Mouse (Mus musculus) ovary, adult 18-20 months (tissue): ENCODE data around the gene Clk2.
"Not testable (repeated sequence)": the region's sequence is repeated elsewhere in the genome, so short reads cannot be mapped to it uniquely, and the experiment has no call there.

ENCODE experiments used
- DNase-seq: peaks from one replicate; pipeline ENCODE4 v3.0.0; 2022; ENCODE audit warnings: low spot score, mixed read lengths

The Clk2 gene

GRCm38 (mm10) chr3:89159616-89160344, 4.8 kb upstream of the Clk2 start, which contains the start of gene Hcn3:
Hcn3 (minus strand) TSS chr3:89160196.
- DNase-seq: peak; percentile 42

GRCm38 (mm10) chr3:89161207-89161606, 3.4 kb upstream of the Clk2 start:
- DNase-seq: not testable (repeated sequence)

GRCm38 (mm10) chr3:89161786-89162185, 2.8 kb upstream of the Clk2 start:
- DNase-seq: no peak

GRCm38 (mm10) chr3:89163123-89163522, 1.5 kb upstream of the Clk2 start:
- no peak for DNase-seq

- no peak for DNase-seq
These were observed 851 bp upstream of the Clk2 start for GRCm38 (mm10) chr3:89163643-89164245.

- DNase-seq: no peak
These were observed 774 bp downstream of the Clk2 start for GRCm38 (mm10) chr3:89165268-89165870.

- DNase-seq: no peak
These were observed 2.4 kb downstream of the Clk2 start for GRCm38 (mm10) chr3:89166945-89167344.

GRCm38 (mm10) chr3:89174844-89175243, 10.2 kb downstream of the Clk2 start:
- DNase-seq: no peak

- no peak for DNase-seq
These were observed 10.9 kb downstream of the Clk2 start for GRCm38 (mm10) chr3:89175544-89175943.

- DNase-seq: no peak
These were observed 11.8 kb downstream of the Clk2 start for GRCm38 (mm10) chr3:89176421-89176820.

GRCm38 (mm10) chr3:89177242-89178106, 12.9 kb downstream of the Clk2 start, which contains the start of gene Scamp3:
Scamp3 (plus strand) TSS chr3:89177473.
- DNase-seq: peak; percentile 85

- no peak for DNase-seq
These were observed 13.5 kb downstream of the Clk2 start for GRCm38 (mm10) chr3:89178107-89178385.

- no peak for DNase-seq
These were observed 14.5 kb downstream of the Clk2 start for GRCm38 (mm10) chr3:89179056-89179455.

- no peak for DNase-seq
These were observed 17.3 kb downstream of the Clk2 start for GRCm38 (mm10) chr3:89181749-89182500.

- no peak for DNase-seq
These were observed 18.0 kb downstream of the Clk2 start for GRCm38 (mm10) chr3:89182531-89183057.

- peak; percentile 84 for DNase-seq
These were observed 18.7 kb downstream of the Clk2 start, which contains the start of gene Fam189b for GRCm38 (mm10) chr3:89183058-89183958. Fam189b (plus strand) TSS chr3:89183143.

- no peak for DNase-seq
These were observed 19.3 kb downstream of the Clk2 start for GRCm38 (mm10) chr3:89183959-89184315.

GRCm38 (mm10) chr3:89187197-89187596, 22.6 kb downstream of the Clk2 start:
- no peak for DNase-seq

- no peak for DNase-seq
These were observed 23.3 kb downstream of the Clk2 start for GRCm38 (mm10) chr3:89187690-89188477.

GRCm38 (mm10) chr3:89188478-89188875, 23.9 kb downstream of the Clk2 start:
- DNase-seq: no peak
